Mouse (Mus musculus) liver, embryonic 14.5 days (tissue): Measurements from ENCODE around the gene Olfml2b.

ENCODE experiments used
- CTCF ChIP-seq: IDR thresholded peaks from 2 replicates; pipeline ENCODE4 v1.5.1; 2016; ENCODE audit warnings: antibody characterized with exemption, low read depth, control low read depth
- EP300 ChIP-seq: IDR thresholded peaks from 2 replicates; pipeline ENCODE4 v1.6.1; 2016; ENCODE audit warnings: antibody characterized with exemption, low read depth

DNA sequence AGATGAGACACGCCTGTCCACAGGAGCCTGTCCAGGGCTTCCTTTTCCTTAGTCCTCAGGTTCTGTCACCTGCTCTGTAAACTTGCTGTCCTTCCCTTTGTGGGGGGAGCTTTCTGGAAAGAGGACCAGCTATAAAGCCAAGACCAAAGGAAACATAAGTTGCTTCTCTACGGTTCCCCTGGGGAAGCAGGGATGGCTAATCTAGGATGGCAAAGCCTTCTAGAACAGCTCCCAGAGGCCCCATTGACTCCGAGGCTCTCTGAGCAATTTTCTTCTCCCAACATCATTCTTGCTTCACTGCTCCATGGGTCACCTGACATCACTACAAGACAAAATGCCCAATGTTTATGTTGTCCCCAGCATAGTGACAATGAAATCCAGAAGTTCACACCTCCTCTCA is 32.7 kb upstream of the Olfml2b start:
- TF ChIP-seq EP300 (no peak), CTCF (no peak)
